Mouse (Mus musculus): ENCODE measurements around the gene Lrmda.

The Lrmda gene

DNA sequence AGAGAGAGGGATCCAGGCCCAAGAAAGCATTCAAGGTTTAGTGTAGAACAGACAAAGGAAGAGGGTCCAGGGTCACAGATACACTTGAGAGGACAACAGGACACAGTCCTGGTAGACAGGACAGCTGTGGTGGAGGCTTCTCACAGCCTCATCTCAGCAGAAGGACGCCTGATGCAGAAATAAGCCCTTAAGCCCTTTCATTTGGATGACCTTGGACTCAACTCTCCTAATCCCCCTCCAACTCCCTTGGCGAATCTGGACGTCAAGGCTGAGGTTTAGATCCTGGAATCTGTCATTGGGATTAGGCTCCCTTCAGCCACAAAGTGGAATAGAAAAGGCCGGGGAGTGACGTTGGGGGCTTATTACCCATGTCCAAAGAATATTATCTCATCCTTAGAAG is 589.1 kb downstream of the Lrmda start:
- no peak for ATAC-seq (ENCODE audit: insufficient number of reproducible peaks, low FRiP score, low TSS enrichment)

GRCm38 (mm10) chr14:22609261-22610245 is 590.0 kb downstream of the Lrmda start:
- no peak for ATAC-seq (ENCODE audit: insufficient number of reproducible peaks, low FRiP score, low TSS enrichment)

GRCm38 (mm10) chr14:22611011-22611410 is 591.5 kb downstream of the Lrmda start:
- no peak for ATAC-seq (ENCODE audit: insufficient number of reproducible peaks, low FRiP score, low TSS enrichment)

DNA sequence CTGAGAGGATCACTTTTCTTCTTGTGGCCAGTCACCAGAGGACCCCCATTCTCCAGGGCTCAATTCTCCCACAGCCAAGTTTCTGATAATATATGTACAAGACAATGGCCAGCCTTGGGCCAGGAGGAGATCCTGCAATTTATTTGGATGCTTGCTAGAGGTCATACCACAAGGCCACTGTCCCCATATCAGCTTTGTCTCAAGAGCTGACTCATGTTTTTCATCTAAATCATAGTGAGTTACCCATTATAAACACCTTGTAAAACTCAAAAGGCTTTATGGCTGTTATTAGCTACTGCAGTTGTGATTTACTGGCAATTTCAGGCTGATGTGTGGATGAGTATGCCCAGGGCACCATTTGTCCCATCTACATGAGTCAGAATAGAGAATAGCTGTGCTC is 600.7 kb downstream of the Lrmda start:
- no peak for ATAC-seq (ENCODE audit: insufficient number of reproducible peaks, low FRiP score, low TSS enrichment)

- ATAC-seq (ENCODE audit: insufficient number of reproducible peaks, low FRiP score, low TSS enrichment), result no peak
Observed at GRCm38 (mm10) chr14:22621941-22622340, 602.4 kb downstream of the Lrmda start.

DNA sequence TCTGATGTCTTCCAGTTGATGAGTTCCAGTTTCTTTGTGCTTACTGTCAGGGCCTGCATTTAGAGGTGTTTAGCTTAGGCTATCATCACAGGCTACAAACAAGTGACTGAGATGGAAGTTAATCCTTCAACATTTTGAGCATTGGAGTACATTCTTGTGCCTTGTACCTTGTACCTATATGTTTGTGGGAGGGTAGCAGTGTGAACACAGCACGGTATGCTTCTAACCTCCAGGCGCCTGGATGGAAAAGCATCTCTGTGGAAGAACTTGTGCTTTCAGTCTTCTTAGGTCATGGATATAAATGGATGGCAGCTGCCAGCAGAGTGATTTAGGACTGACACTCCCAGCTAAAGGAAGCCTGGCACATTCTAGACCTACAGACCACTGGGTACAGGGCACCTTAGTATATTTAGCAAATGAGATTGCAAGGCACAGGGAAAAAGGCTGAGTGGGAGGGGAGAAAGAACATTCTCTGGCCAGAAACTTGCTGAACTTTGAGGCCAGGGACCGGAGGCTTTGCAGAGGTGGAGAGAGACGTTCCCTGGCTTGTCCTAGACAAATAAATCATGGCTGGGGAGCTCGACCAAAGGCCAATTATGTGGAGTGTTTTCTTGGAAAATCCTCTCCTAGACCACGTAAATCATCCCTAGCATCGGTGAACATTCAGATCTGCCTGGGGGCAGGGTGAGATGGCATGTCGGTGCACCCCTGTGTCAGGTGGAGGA is 607.8 kb downstream of the Lrmda start:
- ATAC-seq (ENCODE audit: insufficient number of reproducible peaks, low FRiP score, low TSS enrichment), result no peak

- no peak for ATAC-seq (ENCODE audit: insufficient number of reproducible peaks, low FRiP score, low TSS enrichment)
Observed at GRCm38 (mm10) chr14:22630361-22630867, 610.9 kb downstream of the Lrmda start.

- ATAC-seq (ENCODE audit: insufficient number of reproducible peaks, low FRiP score, low TSS enrichment), result no peak
Observed at GRCm38 (mm10) chr14:22633612-22634011, 614.1 kb downstream of the Lrmda start.

GRCm38 (mm10) chr14:22643494-22643893 is 624.0 kb downstream of the Lrmda start:
- no peak for ATAC-seq (ENCODE audit: insufficient number of reproducible peaks, low FRiP score, low TSS enrichment)

DNA sequence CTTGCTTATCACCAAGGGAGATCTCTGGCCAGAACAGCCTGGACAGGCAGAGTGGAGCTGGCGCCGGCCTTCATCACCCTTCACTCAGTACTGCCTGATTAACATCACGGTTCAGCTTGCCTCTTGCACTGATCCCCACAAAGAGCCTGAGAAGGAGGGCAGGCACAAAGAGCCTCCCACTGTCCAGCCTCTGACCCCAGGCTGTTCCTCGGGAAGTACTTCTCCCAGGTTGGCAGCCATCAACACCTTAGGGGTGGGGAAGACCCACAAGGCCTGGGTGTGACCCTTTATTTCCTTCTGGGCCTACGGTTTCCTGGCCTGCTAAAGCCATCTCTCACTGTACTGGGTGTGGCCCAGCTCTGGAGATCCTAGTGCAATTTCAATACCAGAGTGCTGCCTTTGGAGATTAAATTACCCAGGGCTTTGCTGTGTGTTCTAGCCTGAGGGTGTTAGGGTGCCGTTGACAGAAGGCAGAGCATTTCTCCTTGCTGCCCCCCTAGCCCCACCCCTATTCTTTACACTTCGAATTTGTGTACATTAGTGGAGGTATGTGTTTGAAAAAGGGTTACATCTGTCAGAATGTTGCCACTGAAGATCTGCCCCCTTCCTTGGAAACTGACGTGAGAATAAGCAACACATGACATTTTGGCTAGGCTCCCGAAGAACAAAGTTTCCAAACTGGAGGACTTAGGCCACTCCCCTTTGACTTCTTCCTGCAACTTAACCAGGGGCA is 628.5 kb downstream of the Lrmda start:
- no peak for ATAC-seq (ENCODE audit: insufficient number of reproducible peaks, low FRiP score, low TSS enrichment)

DNA sequence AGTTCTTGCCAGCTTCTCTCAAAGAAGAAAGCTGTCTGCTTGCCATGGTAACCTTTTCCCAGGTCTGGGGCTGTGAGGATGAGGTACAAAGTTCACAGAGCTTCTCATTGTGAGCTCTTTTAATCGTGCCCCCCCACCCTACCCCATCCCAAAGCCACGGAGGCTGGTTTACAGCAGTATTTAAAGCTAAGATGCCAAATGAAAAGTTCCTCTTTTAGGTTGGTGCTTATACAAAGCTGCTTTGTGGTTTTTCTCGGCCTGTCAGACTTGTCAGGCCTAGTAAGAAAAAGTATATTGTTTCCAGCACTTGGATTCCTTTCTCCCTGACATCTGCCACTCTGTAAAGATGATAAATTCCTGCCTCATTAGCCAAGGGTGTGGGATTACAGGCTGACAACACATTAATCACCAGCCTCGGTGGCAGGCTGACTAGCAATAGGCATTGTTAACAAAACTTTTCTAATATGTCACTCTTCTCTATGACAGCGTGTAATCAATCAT is 629.9 kb downstream of the Lrmda start:
- no peak for ATAC-seq (ENCODE audit: insufficient number of reproducible peaks, low FRiP score, low TSS enrichment)

- no peak for ATAC-seq (ENCODE audit: insufficient number of reproducible peaks, low FRiP score, low TSS enrichment)
Observed at GRCm38 (mm10) chr14:22649985-22650984, 630.8 kb downstream of the Lrmda start.

GRCm38 (mm10) chr14:22651131-22651952 is 631.8 kb downstream of the Lrmda start:
- ATAC-seq (ENCODE audit: insufficient number of reproducible peaks, low FRiP score, low TSS enrichment), result no peak

DNA sequence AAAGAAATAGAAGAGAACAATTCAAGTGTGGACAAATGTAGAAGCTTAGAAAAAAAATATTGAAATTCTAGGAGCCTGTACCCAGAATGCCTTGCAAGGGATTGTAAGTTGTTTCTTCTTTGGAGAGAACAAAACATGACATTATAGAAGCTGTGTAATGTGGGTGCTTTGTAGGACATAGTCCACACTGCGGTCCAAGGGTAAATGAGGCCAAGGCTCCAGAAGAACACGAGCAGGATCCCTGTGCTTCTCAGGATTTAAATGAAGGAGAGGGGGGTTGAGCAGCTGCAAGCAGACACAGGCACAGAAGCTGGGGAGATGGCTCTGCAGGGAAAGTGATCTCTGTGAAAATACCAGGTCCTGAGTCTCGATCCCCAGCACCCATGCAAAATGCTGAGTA is 643.0 kb downstream of the Lrmda start:
- no peak for ATAC-seq (ENCODE audit: insufficient number of reproducible peaks, low FRiP score, low TSS enrichment)

- ATAC-seq (ENCODE audit: insufficient number of reproducible peaks, low FRiP score, low TSS enrichment), result no peak
Observed at GRCm38 (mm10) chr14:22666437-22666836, 646.9 kb downstream of the Lrmda start.

DNA sequence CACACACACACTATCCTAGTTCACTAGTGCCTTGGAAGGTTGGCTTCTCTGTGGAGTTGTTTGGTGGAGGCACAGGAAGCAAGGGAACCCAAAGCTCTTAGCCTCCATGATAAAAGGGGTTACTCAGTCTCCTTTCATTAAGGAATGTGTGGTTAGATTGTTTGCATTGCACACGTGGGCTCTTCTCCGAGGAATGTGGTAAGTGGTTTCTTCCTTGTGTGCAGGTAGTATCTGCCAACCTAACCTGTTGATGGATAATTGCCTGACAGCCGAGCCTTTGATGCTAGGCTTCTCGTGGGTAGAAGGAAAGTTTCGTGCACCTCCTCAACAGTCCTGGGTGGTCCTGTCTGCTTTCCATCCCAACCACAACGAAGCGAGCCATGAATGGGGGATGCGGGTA is 648.8 kb downstream of the Lrmda start:
- no peak for ATAC-seq (ENCODE audit: insufficient number of reproducible peaks, low FRiP score, low TSS enrichment)

DNA sequence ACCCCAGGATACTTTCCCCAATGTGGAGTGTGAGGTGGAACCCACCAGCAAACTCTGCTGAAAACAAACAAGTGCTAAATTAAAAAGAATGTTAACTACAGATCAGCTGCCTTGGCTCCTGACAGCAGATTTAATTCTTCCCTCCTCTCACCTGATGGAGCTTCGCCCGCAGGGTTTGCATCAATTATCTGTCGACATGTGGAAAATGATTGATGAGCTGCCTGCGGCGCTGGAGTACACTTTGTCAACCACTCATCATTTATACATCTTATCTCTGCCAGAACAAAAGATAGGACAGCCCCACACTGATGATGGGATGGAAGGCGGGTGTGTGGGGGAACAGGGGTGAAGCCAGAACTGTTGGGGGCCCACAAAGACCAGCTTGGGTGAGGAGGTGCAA is 649.2 kb downstream of the Lrmda start:
- no peak for ATAC-seq (ENCODE audit: insufficient number of reproducible peaks, low FRiP score, low TSS enrichment)

DNA sequence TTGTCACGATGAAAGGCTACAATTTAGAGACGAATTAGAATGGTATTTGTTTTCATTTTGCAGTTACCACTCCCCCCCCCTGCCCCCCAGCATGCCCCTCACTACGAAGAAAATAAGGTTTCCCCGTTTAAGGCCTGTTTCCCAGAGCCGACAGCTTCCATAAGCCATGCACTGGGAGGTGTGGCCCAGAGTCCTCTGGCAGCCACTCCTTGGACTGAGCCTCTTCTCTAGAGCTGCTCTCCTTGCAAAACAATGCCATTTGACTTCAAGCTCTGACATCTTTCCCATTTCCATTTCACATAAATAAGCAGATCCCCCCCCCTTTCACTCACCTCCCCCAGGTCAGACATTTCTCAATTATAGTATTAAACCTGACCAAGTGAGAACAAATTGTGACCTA is 654.1 kb downstream of the Lrmda start:
- ATAC-seq (ENCODE audit: insufficient number of reproducible peaks, low FRiP score, low TSS enrichment), result no peak

Data from cerebellum, adult (tissue).